Mouse (Mus musculus) midbrain, embryonic 12.5 days (tissue): ENCODE results near the gene Eif3d. TPM values are rescaled to one million over a fixed set of nuclear protein-coding genes. Genes with fewer than 3 reads are reported as not detected.
A peak's percentile ranks its signal among the peaks of the same experiment; 100 is the strongest.
"Not testable (repeated sequence)": the region's sequence is repeated elsewhere in the genome, so short reads cannot be mapped to it uniquely, and the experiment has no call there.

Source experiments
- ATAC-seq: fragments of 200-750 bp; cut with Nextera tagmentation; 2 replicates; pipeline ENCODE4 v1.8.0; 2017; ENCODE audit warnings: low read depth, moderate TSS enrichment, moderate library complexity; ENCODE audit not compliant: low FRiP score
- H3K27ac ChIP-seq: fragments of 300-500 bp; sonication (generic); replicated peaks from 2 replicates; pipeline ENCODE4 v1.5.1; 2016; ENCODE audit warnings: mild to moderate bottlenecking
- H3K27me3 ChIP-seq: fragments of 300-500 bp; sonication (generic); 2 replicates; pipeline ENCODE4 v1.6.1; 2016; ENCODE audit warnings: mild to moderate bottlenecking
- H3K36me3 ChIP-seq: fragments of 300-500 bp; sonication (generic); 2 replicates; pipeline ENCODE4 v1.6.1; 2016
- H3K4me1 ChIP-seq: fragments of 300-500 bp; sonication (generic); 2 replicates; pipeline ENCODE4 v1.6.1; 2016
- H3K4me2 ChIP-seq: fragments of 300-500 bp; sonication (generic); replicated peaks from 2 replicates; pipeline ENCODE4 v1.6.1; 2016; ENCODE audit warnings: mild to moderate bottlenecking, moderate library complexity
- H3K4me3 ChIP-seq: fragments of 300-500 bp; sonication (generic); 2 replicates; pipeline ENCODE4 v1.5.1; 2016; ENCODE audit warnings: mild to moderate bottlenecking
- H3K9ac ChIP-seq: fragments of 300-500 bp; sonication (generic); replicated peaks from 2 replicates; pipeline ENCODE4 v1.6.1; 2016; ENCODE audit warnings: mild to moderate bottlenecking, moderate library complexity
- H3K9me3 ChIP-seq: fragments of 300-500 bp; sonication (generic); 2 replicates; pipeline ENCODE4 v1.6.1; 2016; ENCODE audit warnings: mild to moderate bottlenecking
- WGBS: fragments of 180-500 bp; shearing (Covaris S2); methylation state at CpG from one replicate; pipeline ENCODE4 v1.1.7; 2016; 5-methylcytosine and 5-hydroxymethylcytosine counted together
- polyA plus RNA-seq: library from polyadenylated mRNA; unstranded; fragments of >200 nt; fragmentation: Nextera tagmentation; extraction: Ambion mirVana; gene quantifications from 2 replicates; pipeline ENCODE4 v1.2.1, GENCODE M21; 2016

The Eif3d gene
- 219 and 233 TPM in 2 replicates for polyA plus RNA-seq

GRCm38 (mm10) chr15:77970470-77971292 is at the start of gene Eif3d:
Gene Eif3d (minus strand): TSS chr15:77970813.
- Histone ChIP-seq H3K9ac (peak within 1 kb of the TSS; percentile 96), H3K4me3 (peak within 1 kb of the TSS; percentile 97), H3K27me3 (no peaks in the 10 kb centered on the region), H3K4me2 (peak within 1 kb of the TSS; percentile 97), H3K9me3 (no peaks in the 10 kb centered on the region), H3K36me3 (peaks cover 30% of the 10 kb centered on the region), H3K27ac (peak within 1 kb of the TSS; percentile 99), H3K4me1 (peaks cover 18% of the 10 kb centered on the region)
- WGBS = under 1% methylated on average over 71 of the region's 72 CpGs
- peak; percentile 88 for ATAC-seq

GRCm38 (mm10) chr15:78014046-78014445 is 43.4 kb upstream of the Eif3d start:
- H3K36me3 ChIP-seq = no peaks in the 10 kb centered on the region
- ATAC-seq = no peak
- 0 out of 2 replicates have a peak, but pooled peaks cover 4% of the 10 kb centered on the region for H3K27me3 ChIP-seq
- H3K4me1 ChIP-seq = no peaks in the 10 kb centered on the region
- no peak overlapping the region for H3K4me2 ChIP-seq
- H3K9ac ChIP-seq = no peak overlapping the region
- no peaks in the 10 kb centered on the region for H3K9me3 ChIP-seq
- H3K27ac ChIP-seq = no peak overlapping the region
- WGBS = 97% methylated on average over 1 of the region's 1 CpGs
- H3K4me3 ChIP-seq = no peak overlapping the region

- not testable (repeated sequence) for H3K9ac ChIP-seq, H3K4me1 ChIP-seq, H3K4me3 ChIP-seq, H3K9me3 ChIP-seq, H3K4me2 ChIP-seq, H3K36me3 ChIP-seq, H3K27me3 ChIP-seq, ATAC-seq, H3K27ac ChIP-seq
- WGBS = 93% methylated on average over 8 of the region's 8 CpGs
Measured at GRCm38 (mm10) chr15:78008206-78008605, 37.6 kb upstream of the Eif3d start.

GRCm38 (mm10) chr15:78003929-78004328 is 33.3 kb upstream of the Eif3d start:
- Histone ChIP-seq H3K27me3 (no peaks in the 10 kb centered on the region; the same call in 1 of the 2 replicates), H3K4me2 (no peak overlapping the region), H3K4me1 (no peaks in the 10 kb centered on the region), H3K9ac (no peak overlapping the region), H3K27ac (no peak overlapping the region), H3K36me3 (no peaks in the 10 kb centered on the region), H3K9me3 (no peaks in the 10 kb centered on the region), H3K4me3 (no peak overlapping the region)
- WGBS = 55% methylated on average over 9 of the region's 9 CpGs
- ATAC-seq = no peak

GRCm38 (mm10) chr15:78001400-78001799 is 30.8 kb upstream of the Eif3d start:
- H3K9ac ChIP-seq = no peak overlapping the region
- ATAC-seq = no peak
- H3K27ac ChIP-seq = no peak overlapping the region
- no peaks in the 10 kb centered on the region for H3K36me3 ChIP-seq
- H3K4me1 ChIP-seq = peaks cover 4% of the 10 kb centered on the region; the same call in 1 of the 2 replicates
- WGBS = 17% methylated on average over 5 of the region's 5 CpGs
- no peaks in the 10 kb centered on the region for H3K9me3 ChIP-seq
- no peak overlapping the region for H3K4me2 ChIP-seq
- no peak overlapping the region for H3K4me3 ChIP-seq
- no peaks in the 10 kb centered on the region; the same call in 1 of the 2 replicates for H3K27me3 ChIP-seq

GRCm38 (mm10) chr15:77988541-77988940 is 17.9 kb upstream of the Eif3d start:
- Histone ChIP-seq H3K4me3 (no peak overlapping the region), H3K4me2 (no peak overlapping the region), H3K27ac (no peak overlapping the region), H3K9me3 (no peaks in the 10 kb centered on the region), H3K36me3 (no peaks in the 10 kb centered on the region), H3K9ac (no peak overlapping the region), H3K4me1 (no peaks in the 10 kb centered on the region), H3K27me3 (0 out of 2 replicates have a peak, but pooled peaks cover 2% of the 10 kb centered on the region)
- 82% methylated on average over 5 of the region's 5 CpGs for WGBS
- ATAC-seq = no peak

GRCm38 (mm10) chr15:77983391-77983790 is 12.8 kb upstream of the Eif3d start:
- Histone ChIP-seq H3K9me3 (no peaks in the 10 kb centered on the region), H3K27ac (no peak overlapping the region), H3K36me3 (no peaks in the 10 kb centered on the region), H3K4me3 (no peak overlapping the region), H3K27me3 (0 out of 2 replicates have a peak, but pooled peaks cover 2% of the 10 kb centered on the region), H3K4me2 (no peak overlapping the region), H3K4me1 (0 out of 2 replicates have a peak, but pooled peaks cover 3% of the 10 kb centered on the region), H3K9ac (no peak overlapping the region)
- ATAC-seq = no peak
- 52% methylated on average over 3 of the region's 3 CpGs for WGBS

GRCm38 (mm10) chr15:77982195-77982939 is 11.8 kb upstream of the Eif3d start:
- Histone ChIP-seq H3K9ac (no peak overlapping the region), H3K27ac (no peak overlapping the region), H3K9me3 (no peaks in the 10 kb centered on the region), H3K4me1 (0 out of 2 replicates have a peak, but pooled peaks cover 3% of the 10 kb centered on the region), H3K4me2 (no peak overlapping the region), H3K27me3 (peaks cover 2% of the 10 kb centered on the region; the same call in 1 of the 2 replicates), H3K36me3 (no peaks in the 10 kb centered on the region), H3K4me3 (no peak overlapping the region)
- ATAC-seq = no peak
- WGBS = 30% methylated on average over 18 of the region's 18 CpGs

- ATAC-seq = no peak
- no peak overlapping the region for H3K27ac ChIP-seq
- 71% methylated on average over 5 of the region's 5 CpGs for WGBS
- no peak overlapping the region for H3K9ac ChIP-seq
- no peaks in the 10 kb centered on the region for H3K36me3 ChIP-seq
- no peaks in the 10 kb centered on the region for H3K9me3 ChIP-seq
- H3K27me3 ChIP-seq = peaks cover 2% of the 10 kb centered on the region; the same call in 1 of the 2 replicates
- no peak overlapping the region for H3K4me3 ChIP-seq
- 0 out of 2 replicates have a peak, but pooled peaks cover 3% of the 10 kb centered on the region for H3K4me1 ChIP-seq
- H3K4me2 ChIP-seq = no peak overlapping the region
Measured at GRCm38 (mm10) chr15:77981181-77981680, 10.6 kb upstream of the Eif3d start.

- Histone ChIP-seq H3K9me3 (no peaks in the 10 kb centered on the region), H3K4me3 (no peak overlapping the region), H3K4me1 (0 out of 2 replicates have a peak, but pooled peaks cover 3% of the 10 kb centered on the region), H3K9ac (no peak overlapping the region; the same call in 1 of the 2 replicates), H3K27me3 (no peaks in the 10 kb centered on the region; the same call in 1 of the 2 replicates), H3K36me3 (no peaks in the 10 kb centered on the region), H3K4me2 (no peak overlapping the region), H3K27ac (no peak overlapping the region)
- WGBS = 88% methylated on average over 10 of the region's 10 CpGs
- ATAC-seq = no peak
Measured at GRCm38 (mm10) chr15:77979427-77979865, 8.8 kb upstream of the Eif3d start.

- Histone ChIP-seq H3K9me3 (no peaks in the 10 kb centered on the region), H3K27me3 (no peaks in the 10 kb centered on the region; the same call in 1 of the 2 replicates), H3K9ac (no peak overlapping the region), H3K36me3 (no peaks in the 10 kb centered on the region), H3K4me2 (no peak overlapping the region), H3K4me3 (no peak overlapping the region), H3K4me1 (0 out of 2 replicates have a peak, but pooled peaks cover 3% of the 10 kb centered on the region), H3K27ac (no peak overlapping the region)
- no peak for ATAC-seq
- WGBS = 80% methylated on average over 3 of the region's 3 CpGs
Measured at GRCm38 (mm10) chr15:77977663-77978062, 7.0 kb upstream of the Eif3d start.
